Mouse (Mus musculus) G1E (cell line): Measurements from ENCODE around the gene Arhgap6.

Experiments used
- CTCF ChIP-seq: IDR thresholded peaks from 2 replicates; pipeline ENCODE4 v1.5.1; 2012; ENCODE audit warnings: low read depth, low read length, inconsistent platforms, mixed read lengths
- GATA2 ChIP-seq: IDR thresholded peaks from 2 replicates; pipeline ENCODE4 v1.6.1; 2012; ENCODE audit warnings: low read depth, low read length, inconsistent platforms, borderline replicate concordance

GRCm38 (mm10) chrX:168832343-168832742 is 37.4 kb downstream of the Arhgap6 start:
- no peak for TF ChIP-seq CTCF
- TF ChIP-seq GATA2 = no peak
